Mouse (Mus musculus) forebrain, embryonic 14.5 days (tissue): ENCODE data around the gene Bpifa1. TPM values are rescaled to one million over a fixed set of nuclear protein-coding genes. Genes with fewer than 3 reads are reported as not detected.

ENCODE experiments used
- ATAC-seq: fragments of 200-750 bp; cut with Nextera tagmentation; 2 replicates; pipeline ENCODE4 v1.8.0; 2017; ENCODE audit warnings: mild to moderate bottlenecking, moderate library complexity
- DNase-seq: peaks from one replicate; pipeline ENCODE4 v3.0.0-alpha.2; 2015; ENCODE audit warnings: low spot score
- H3K27ac ChIP-seq: fragments of 300-500 bp; sonication (generic); 2 replicates; pipeline ENCODE4 v1.5.1; 2014; ENCODE audit warnings: low read depth, mild to moderate bottlenecking, control low read depth, low read length, moderate library complexity
- H3K27me3 ChIP-seq: fragments of 300-500 bp; sonication (generic); replicated peaks from 2 replicates; pipeline ENCODE4 v1.6.1; 2014; ENCODE audit warnings: low read length, control low read depth, mixed read lengths; ENCODE audit not compliant: control insufficient read depth, insufficient read depth
- H3K36me3 ChIP-seq: fragments of 300-500 bp; sonication (generic); 2 replicates; pipeline ENCODE4 v1.6.1; 2014; ENCODE audit warnings: low read length, control low read depth; ENCODE audit not compliant: control insufficient read depth, insufficient read depth
- H3K4me1 ChIP-seq: fragments of 300-500 bp; sonication (generic); 2 replicates; pipeline ENCODE4 v1.6.1; 2014; ENCODE audit warnings: antibody characterized with exemption, low read length, control low read depth; ENCODE audit not compliant: control insufficient read depth, insufficient read depth
- H3K4me2 ChIP-seq: fragments of 300-500 bp; sonication (generic); 2 replicates; pipeline ENCODE4 v1.6.1; 2014; ENCODE audit warnings: mild to moderate bottlenecking, control low read depth, low read length
- H3K4me3 ChIP-seq: fragments of 300-500 bp; sonication (generic); 2 replicates; pipeline ENCODE4 v1.5.1; 2014; ENCODE audit warnings: low read depth, low read length, control low read depth
- H3K9ac ChIP-seq: fragments of 300-500 bp; sonication (generic); 2 replicates; pipeline ENCODE4 v1.6.1; 2014; ENCODE audit warnings: mild to moderate bottlenecking, low read length, control low read depth, moderate library complexity
- H3K9me3 ChIP-seq: fragments of 300-500 bp; sonication (generic); replicated peaks from 2 replicates; pipeline ENCODE4 v1.6.1; 2016; ENCODE audit warnings: low read length, control low read depth, mixed read lengths; ENCODE audit not compliant: control insufficient read depth
- WGBS: fragments of 180-500 bp; shearing (Covaris S2); extraction: QIAGEN DNeasy Blood & Tissue Kit; methylation state at CpG from one replicate; pipeline ENCODE4 v1.1.7; 2014; 5-methylcytosine and 5-hydroxymethylcytosine counted together
- polyA plus RNA-seq: library from polyadenylated mRNA; unstranded; fragments of >200 nt; fragmentation: Nextera tagmentation; extraction: Ambion mirVana; gene quantifications from 2 replicates; pipeline ENCODE4 v1.2.1, GENCODE M21; 2014

Gene Bpifa1
- polyA plus RNA-seq, 1 experiment from 2014 or later = not detected

DNA sequence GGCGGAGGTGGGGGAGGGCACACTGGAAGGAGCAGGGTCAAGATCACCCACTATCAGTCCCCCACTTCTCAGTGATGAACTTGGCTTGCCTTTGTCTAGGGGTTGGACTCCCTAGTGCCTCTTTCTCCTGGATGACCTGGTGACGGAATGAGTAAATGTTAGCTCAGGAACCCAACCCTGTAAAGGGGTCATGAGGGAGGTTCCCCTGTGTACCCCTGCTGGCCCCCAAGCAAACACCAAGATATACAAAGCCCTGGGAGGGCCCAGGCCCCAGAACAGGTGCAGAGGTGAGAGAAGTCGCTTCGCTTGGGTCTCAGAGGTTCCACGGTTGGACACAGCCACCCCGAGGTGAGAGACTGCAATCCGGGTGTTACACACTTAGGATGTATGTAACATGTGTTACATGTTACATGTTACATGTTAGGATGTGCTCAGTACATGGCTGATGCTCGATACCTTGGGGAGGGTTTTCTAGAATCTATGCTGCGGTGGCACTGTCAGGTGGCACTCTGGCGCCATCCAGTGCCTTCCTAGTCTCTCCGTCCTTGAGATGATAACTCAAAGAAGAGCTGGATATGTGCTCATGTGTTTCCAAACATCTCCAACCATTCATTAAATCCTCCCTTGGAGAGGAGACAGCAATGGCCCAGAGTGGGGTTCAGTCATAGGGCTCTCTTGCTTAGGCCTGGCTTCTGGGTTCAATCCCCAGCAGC lies 48.0 kb downstream of the Bpifa1 start, which contains the start of gene Bpifb1:
TSS of gene Bpifb1 (plus strand) at position 273 of the 713 bp plus-strand sequence.
- Histone ChIP-seq H3K27me3 (no peaks in the 10 kb centered on the region), H3K4me1 (no peaks in the 10 kb centered on the region), H3K36me3 (no peaks in the 10 kb centered on the region), H3K4me3 (no peak within 1 kb of the TSS), H3K9me3 (no peaks in the 10 kb centered on the region), H3K27ac (no peak within 1 kb of the TSS), H3K9ac (no peak within 1 kb of the TSS), H3K4me2 (no peak within 1 kb of the TSS)
- 86% methylated on average over 11 of the region's 11 CpGs for WGBS
- no peak for ATAC-seq
- no peak for DNase-seq

DNA sequence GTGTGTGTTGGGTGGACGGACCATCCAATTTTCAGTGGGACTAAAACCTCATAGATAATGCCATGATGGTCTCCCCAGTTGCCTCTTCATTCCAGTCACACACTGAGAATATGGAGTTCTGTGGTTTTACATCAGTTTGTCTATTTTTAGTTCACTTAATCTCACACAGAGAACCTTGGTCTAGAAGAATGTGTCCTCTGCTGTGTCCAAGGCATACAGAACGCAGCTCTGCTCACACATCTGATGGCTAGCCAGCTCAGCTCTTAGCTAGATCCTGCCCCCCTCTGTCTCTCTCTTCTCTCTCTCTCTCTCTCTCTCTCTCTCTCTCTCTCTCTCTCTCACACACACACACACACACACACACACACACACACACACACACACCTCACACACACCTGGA lies 49.5 kb downstream of the Bpifa1 start:
- H3K4me1 ChIP-seq = no peaks in the 10 kb centered on the region
- 87% methylated on average over 2 of the region's 2 CpGs for WGBS
- ATAC-seq (no peak), DNase-seq (no peak)
- no peak overlapping the region for H3K9ac ChIP-seq
- H3K4me2 ChIP-seq = no peak overlapping the region
- no peak overlapping the region for H3K4me3 ChIP-seq
- H3K27ac ChIP-seq = no peak overlapping the region
- no peaks in the 10 kb centered on the region for H3K36me3 ChIP-seq
- no peaks in the 10 kb centered on the region for H3K9me3 ChIP-seq
- no peaks in the 10 kb centered on the region for H3K27me3 ChIP-seq

DNA sequence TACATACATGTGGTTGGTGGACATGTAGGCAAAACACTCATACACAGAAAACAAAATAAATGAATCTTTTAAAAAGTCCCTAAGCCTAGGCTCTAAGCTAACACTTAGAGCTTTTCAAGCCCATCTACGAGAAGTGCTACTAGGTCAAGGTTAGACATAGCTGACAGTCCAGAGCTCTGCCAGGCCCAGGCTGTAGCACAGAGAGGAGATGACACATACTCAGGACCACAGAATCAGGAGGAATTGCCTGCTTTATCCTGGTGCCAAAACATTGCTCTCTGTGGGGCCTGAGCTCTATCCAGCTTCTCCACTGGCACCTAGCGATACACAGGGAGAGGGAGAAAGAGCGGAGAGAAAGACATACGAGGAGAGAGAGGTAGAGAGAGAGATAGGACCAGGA lies 50.4 kb downstream of the Bpifa1 start:
- no peaks in the 10 kb centered on the region for H3K4me1 ChIP-seq
- no peaks in the 10 kb centered on the region for H3K27me3 ChIP-seq
- no peak for DNase-seq
- ATAC-seq = no peak
- no peak overlapping the region for H3K27ac ChIP-seq
- H3K4me3 ChIP-seq = no peak overlapping the region
- 91% methylated on average over 4 of the region's 4 CpGs for WGBS
- H3K36me3 ChIP-seq = no peaks in the 10 kb centered on the region
- H3K9ac ChIP-seq = no peak overlapping the region
- H3K9me3 ChIP-seq = no peaks in the 10 kb centered on the region
- no peak overlapping the region for H3K4me2 ChIP-seq

DNA sequence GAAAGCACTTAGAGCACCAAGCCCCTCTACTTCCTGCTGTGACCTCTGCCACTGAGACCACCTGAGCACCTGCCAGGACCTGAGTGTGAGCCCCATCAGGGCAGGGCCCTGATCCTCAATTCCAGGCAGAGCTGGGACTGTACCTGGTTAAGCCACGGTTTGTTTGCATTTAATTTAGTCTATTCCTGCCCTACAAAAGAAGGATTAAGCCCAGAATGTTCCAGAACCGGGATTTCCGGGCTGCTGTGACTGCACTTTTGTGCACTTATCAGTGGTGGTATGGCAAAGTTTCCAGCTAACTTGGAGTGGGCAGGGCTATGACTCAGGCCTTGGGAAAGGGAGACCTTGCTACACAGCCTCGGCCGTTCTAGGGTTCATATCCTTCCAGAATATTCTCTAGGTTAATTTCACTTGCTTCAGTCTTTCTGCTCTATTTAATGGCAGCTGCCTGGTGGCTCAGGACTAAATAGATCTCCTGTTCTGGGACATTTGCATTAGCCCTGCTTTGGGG lies 51.4 kb downstream of the Bpifa1 start:
- WGBS = 64% methylated on average over 5 of the region's 5 CpGs
- H3K4me1 ChIP-seq = no peaks in the 10 kb centered on the region
- no peaks in the 10 kb centered on the region for H3K36me3 ChIP-seq
- no peak overlapping the region for H3K4me3 ChIP-seq
- no peak overlapping the region for H3K4me2 ChIP-seq
- no peak overlapping the region for H3K9ac ChIP-seq
- H3K9me3 ChIP-seq = no peaks in the 10 kb centered on the region
- DNase-seq = no peak
- no peak overlapping the region for H3K27ac ChIP-seq
- no peaks in the 10 kb centered on the region for H3K27me3 ChIP-seq
- ATAC-seq = no peak

DNA sequence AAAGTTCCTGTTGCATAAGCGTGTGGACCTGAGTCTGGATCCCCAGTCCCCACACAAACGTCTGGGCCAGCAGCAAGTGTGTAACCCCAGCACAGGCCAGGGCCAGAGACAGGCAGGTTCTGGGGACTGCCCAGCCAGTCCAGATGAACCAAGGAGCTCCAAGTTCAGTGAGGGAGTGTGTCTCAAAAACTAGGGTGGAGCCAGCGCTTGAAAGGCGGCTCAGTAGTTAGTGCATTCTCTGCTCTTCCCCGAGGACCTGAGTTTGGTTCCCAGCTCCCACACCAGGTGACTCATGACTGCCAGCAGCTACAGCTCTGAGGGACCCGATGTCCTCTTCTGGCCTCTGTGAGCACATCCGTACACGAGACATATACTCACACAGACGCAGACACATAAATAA lies 54.4 kb downstream of the Bpifa1 start:
- no peak overlapping the region for H3K4me3 ChIP-seq
- H3K27me3 ChIP-seq = no peaks in the 10 kb centered on the region
- H3K4me2 ChIP-seq = no peak overlapping the region
- H3K9ac ChIP-seq = no peak overlapping the region
- WGBS = 90% methylated on average over 9 of the region's 9 CpGs
- DNase-seq (no peak), ATAC-seq (no peak)
- H3K36me3 ChIP-seq = no peaks in the 10 kb centered on the region
- H3K27ac ChIP-seq = no peak overlapping the region
- no peaks in the 10 kb centered on the region for H3K9me3 ChIP-seq
- H3K4me1 ChIP-seq = no peaks in the 10 kb centered on the region

Other genes starting within 250 kb of the Bpifa1 start
- gene Bpifb6, start 242.5 kb upstream of the Bpifa1 start, polyA plus RNA-seq = not detected in 2 replicates
- not detected in 2 replicates for gene Bpifb3, start 224.7 kb upstream of the Bpifa1 start, polyA plus RNA-seq
- gene Bpifb4, start 204.7 kb upstream of the Bpifa1 start, polyA plus RNA-seq = not detected in 2 replicates
- not detected in 2 replicates for gene Bpifa6, start 167.9 kb upstream of the Bpifa1 start, polyA plus RNA-seq
- not detected in 2 replicates for gene Bpifa2, start 134.6 kb upstream of the Bpifa1 start, polyA plus RNA-seq
- gene Bpifa3, start 12.5 kb upstream of the Bpifa1 start, polyA plus RNA-seq = not detected in 2 replicates
- gene Bpifa5, start 19.7 kb downstream of the Bpifa1 start, polyA plus RNA-seq = not detected in 2 replicates
- gene Bpifb1, start 47.9 kb downstream of the Bpifa1 start, polyA plus RNA-seq = 0.28 and 0.48 TPM in 2 replicates
- gene Bpifb5, start 80.9 kb downstream of the Bpifa1 start, polyA plus RNA-seq = 0.22 and 0.51 TPM in 2 replicates
- gene Bpifb9a, start 115.0 kb downstream of the Bpifa1 start, polyA plus RNA-seq = not detected in 2 replicates
- gene Bpifb9b, start 164.3 kb downstream of the Bpifa1 start, polyA plus RNA-seq = not detected in 2 replicates
- 18.8 and 24.1 TPM in 2 replicates for gene Cdk5rap1, start 230.1 kb downstream of the Bpifa1 start, polyA plus RNA-seq